Mouse (Mus musculus) mature B cell (primary cell): Measurements from ENCODE around the gene Rrh.
"Not testable (repeated sequence)": the region's sequence is repeated elsewhere in the genome, so short reads cannot be mapped to it uniquely, and the experiment has no call there.

Experiments
- in situ Hi-C: fragments of 300-500 bp; cut with MboI; formaldehyde crosslinking; loops from 2 replicates; pipeline ENCODE4 v1.14.3; 2019

Rrh gene

GRCm38 (mm10) chr3:129793801-129794200 lies 28.6 kb downstream of the Rrh start:
- in situ Hi-C loops: no loop called here

GRCm38 (mm10) chr3:129782746-129783145 lies 39.6 kb downstream of the Rrh start:
- in situ Hi-C loops: no loop called here

- in situ Hi-C loops: no loop called here
These were observed 41.0 kb downstream of the Rrh start for GRCm38 (mm10) chr3:129781435-129781834.

- in situ Hi-C loops: no loop called here
These were observed 51.2 kb downstream of the Rrh start for GRCm38 (mm10) chr3:129771210-129771609.

- in situ Hi-C loops: no loop called here
These were observed 55.2 kb downstream of the Rrh start for GRCm38 (mm10) chr3:129766971-129767794.

- in situ Hi-C loops: no loop called here
These were observed 56.3 kb downstream of the Rrh start for GRCm38 (mm10) chr3:129766106-129766505.

- in situ Hi-C loops: not testable (repeated sequence)
These were observed 64.8 kb downstream of the Rrh start for GRCm38 (mm10) chr3:129757599-129757998.

GRCm38 (mm10) chr3:129754650-129755604 lies 67.5 kb downstream of the Rrh start, which contains the start of gene Egf:
Gene Egf, minus strand, starts transcription at chr3:129755316.
- in situ Hi-C loops: no loop called here
